Mouse (Mus musculus): ENCODE measurements around the gene Mcat. TPM values are rescaled to one million over a fixed set of nuclear protein-coding genes. Genes with fewer than 3 reads are reported as not detected.

Gene Mcat
- polyA plus RNA-seq, 1 experiment = 28.1 TPM

- Histone ChIP-seq H3K9me3 (replicated peaks; ENCODE audit: control insufficient read depth, insufficient read depth, low read length, poor library complexity, severe bottlenecking) (no peaks in the 10 kb centered on the region), H3K27ac (ENCODE audit: insufficient read depth, low read length) (no peak overlapping the region), H3K9ac (ENCODE audit: low read depth, poor library complexity, severe bottlenecking) (no peak overlapping the region), H3K27me3 (ENCODE audit: control insufficient read depth, insufficient read depth, low read length, poor library complexity, severe bottlenecking) (no peaks in the 10 kb centered on the region), H3K36me3 (ENCODE audit: control insufficient read depth, insufficient read depth, low read length, poor library complexity, severe bottlenecking) (no peaks in the 10 kb centered on the region), H3K4me3 (ENCODE audit: low read depth, low read length) (no peak overlapping the region), H3K4me1 (ENCODE audit: control insufficient read depth, insufficient read depth, low read length) (peaks cover 10% of the 10 kb centered on the region)
- TF ChIP-seq POLR2A (IDR thresholded peaks at IDR 0.05; ENCODE audit: insufficient read depth, low read length) (no peak), CTCF (IDR thresholded peaks at IDR 0.05; ENCODE audit: low read depth, low read length) (peak; percentile 60), EP300 (IDR thresholded peaks at IDR 0.05; ENCODE audit: insufficient read depth, low read depth, low read length) (no peak)
These were observed 31.6 kb downstream of the Mcat start for GRCm38 (mm10) chr15:83531961-83532469.

GRCm38 (mm10) chr15:83530688-83531087 is 32.9 kb downstream of the Mcat start:
- Histone ChIP-seq H3K9me3 (replicated peaks; ENCODE audit: control insufficient read depth, insufficient read depth, low read length, poor library complexity, severe bottlenecking) (no peaks in the 10 kb centered on the region), H3K9ac (ENCODE audit: low read depth, poor library complexity, severe bottlenecking) (no peak overlapping the region), H3K4me1 (ENCODE audit: control insufficient read depth, insufficient read depth, low read length) (peaks cover 10% of the 10 kb centered on the region), H3K36me3 (ENCODE audit: control insufficient read depth, insufficient read depth, low read length, poor library complexity, severe bottlenecking) (no peaks in the 10 kb centered on the region), H3K27ac (ENCODE audit: insufficient read depth, low read length) (no peak overlapping the region), H3K4me3 (ENCODE audit: low read depth, low read length) (no peak overlapping the region), H3K27me3 (ENCODE audit: control insufficient read depth, insufficient read depth, low read length, poor library complexity, severe bottlenecking) (no peaks in the 10 kb centered on the region)
- TF ChIP-seq CTCF (IDR thresholded peaks at IDR 0.05; ENCODE audit: low read depth, low read length) (no peak), POLR2A (IDR thresholded peaks at IDR 0.05; ENCODE audit: insufficient read depth, low read length) (no peak), EP300 (IDR thresholded peaks at IDR 0.05; ENCODE audit: insufficient read depth, low read depth, low read length) (no peak)

GRCm38 (mm10) chr15:83530233-83530632 is 33.4 kb downstream of the Mcat start:
- TF ChIP-seq POLR2A (IDR thresholded peaks at IDR 0.05; ENCODE audit: insufficient read depth, low read length) = no peak
- no peak for TF ChIP-seq EP300 (IDR thresholded peaks at IDR 0.05; ENCODE audit: insufficient read depth, low read depth, low read length)
- TF ChIP-seq CTCF (IDR thresholded peaks at IDR 0.05; ENCODE audit: low read depth, low read length) = no peak
- H3K27ac ChIP-seq (ENCODE audit: insufficient read depth, low read length) = no peak overlapping the region
- no peaks in the 10 kb centered on the region for H3K36me3 ChIP-seq (ENCODE audit: control insufficient read depth, insufficient read depth, low read length, poor library complexity, severe bottlenecking)
- H3K4me1 ChIP-seq (ENCODE audit: control insufficient read depth, insufficient read depth, low read length) = peaks cover 8% of the 10 kb centered on the region
- H3K9me3 ChIP-seq (replicated peaks; ENCODE audit: control insufficient read depth, insufficient read depth, low read length, poor library complexity, severe bottlenecking) = no peaks in the 10 kb centered on the region
- no peaks in the 10 kb centered on the region for H3K27me3 ChIP-seq (ENCODE audit: control insufficient read depth, insufficient read depth, low read length, poor library complexity, severe bottlenecking)
- H3K4me3 ChIP-seq (ENCODE audit: low read depth, low read length) = no peak overlapping the region
- no peak overlapping the region for H3K9ac ChIP-seq (ENCODE audit: low read depth, poor library complexity, severe bottlenecking)

- H3K27me3 ChIP-seq (ENCODE audit: control insufficient read depth, insufficient read depth, low read length, poor library complexity, severe bottlenecking) = no peaks in the 10 kb centered on the region
These were observed 33.8 kb downstream of the Mcat start for GRCm38 (mm10) chr15:83529765-83530164.

GRCm38 (mm10) chr15:83528892-83529291 is 34.7 kb downstream of the Mcat start:
- Histone ChIP-seq H3K9ac (ENCODE audit: low read depth, poor library complexity, severe bottlenecking) (no peak overlapping the region), H3K27me3 (ENCODE audit: control insufficient read depth, insufficient read depth, low read length, poor library complexity, severe bottlenecking) (no peaks in the 10 kb centered on the region), H3K4me3 (ENCODE audit: low read depth, low read length) (no peak overlapping the region), H3K4me1 (ENCODE audit: control insufficient read depth, insufficient read depth, low read length) (peaks cover 4% of the 10 kb centered on the region), H3K36me3 (ENCODE audit: control insufficient read depth, insufficient read depth, low read length, poor library complexity, severe bottlenecking) (no peaks in the 10 kb centered on the region), H3K27ac (ENCODE audit: insufficient read depth, low read length) (no peak overlapping the region), H3K9me3 (replicated peaks; ENCODE audit: control insufficient read depth, insufficient read depth, low read length, poor library complexity, severe bottlenecking) (no peaks in the 10 kb centered on the region)
- TF ChIP-seq EP300 (IDR thresholded peaks at IDR 0.05; ENCODE audit: insufficient read depth, low read depth, low read length) (no peak), POLR2A (IDR thresholded peaks at IDR 0.05; ENCODE audit: insufficient read depth, low read length) (no peak), CTCF (IDR thresholded peaks at IDR 0.05; ENCODE audit: low read depth, low read length) (no peak)

More at GRCm38 (mm10) chr15:83529765-83530164, 33.8 kb downstream of the Mcat start:
- no peak overlapping the region for H3K4me3 ChIP-seq (ENCODE audit: low read depth, low read length)
- peaks cover 6% of the 10 kb centered on the region for H3K4me1 ChIP-seq (ENCODE audit: control insufficient read depth, insufficient read depth, low read length)
- no peak overlapping the region for H3K27ac ChIP-seq (ENCODE audit: insufficient read depth, low read length)
- no peaks in the 10 kb centered on the region for H3K9me3 ChIP-seq (replicated peaks; ENCODE audit: control insufficient read depth, insufficient read depth, low read length, poor library complexity, severe bottlenecking)
- H3K9ac ChIP-seq (ENCODE audit: low read depth, poor library complexity, severe bottlenecking) = no peak overlapping the region
- H3K36me3 ChIP-seq (ENCODE audit: control insufficient read depth, insufficient read depth, low read length, poor library complexity, severe bottlenecking) = no peaks in the 10 kb centered on the region
- TF ChIP-seq EP300 (IDR thresholded peaks at IDR 0.05; ENCODE audit: insufficient read depth, low read depth, low read length) = no peak
- no peak for TF ChIP-seq POLR2A (IDR thresholded peaks at IDR 0.05; ENCODE audit: insufficient read depth, low read length)
- no peak for TF ChIP-seq CTCF (IDR thresholded peaks at IDR 0.05; ENCODE audit: low read depth, low read length)

GRCm38 (mm10) chr15:83527747-83528146 is 35.8 kb downstream of the Mcat start:
- no peak overlapping the region for H3K27ac ChIP-seq (ENCODE audit: insufficient read depth, low read length)
- peaks cover 2% of the 10 kb centered on the region for H3K4me1 ChIP-seq (ENCODE audit: control insufficient read depth, insufficient read depth, low read length)
- no peak overlapping the region for H3K9ac ChIP-seq (ENCODE audit: low read depth, poor library complexity, severe bottlenecking)
- TF ChIP-seq POLR2A (IDR thresholded peaks at IDR 0.05; ENCODE audit: insufficient read depth, low read length) (no peak), EP300 (IDR thresholded peaks at IDR 0.05; ENCODE audit: insufficient read depth, low read depth, low read length) (no peak), CTCF (IDR thresholded peaks at IDR 0.05; ENCODE audit: low read depth, low read length) (no peak)
- H3K4me3 ChIP-seq (ENCODE audit: low read depth, low read length) = no peak overlapping the region
- no peaks in the 10 kb centered on the region for H3K36me3 ChIP-seq (ENCODE audit: control insufficient read depth, insufficient read depth, low read length, poor library complexity, severe bottlenecking)
- no peaks in the 10 kb centered on the region for H3K9me3 ChIP-seq (replicated peaks; ENCODE audit: control insufficient read depth, insufficient read depth, low read length, poor library complexity, severe bottlenecking)
- H3K27me3 ChIP-seq (ENCODE audit: control insufficient read depth, insufficient read depth, low read length, poor library complexity, severe bottlenecking) = no peaks in the 10 kb centered on the region

Data from ES-Bruce4 (cell line).